ENCODE assay signal across 25 mouse cellular contexts in genomic region chr1:35115521-35115920, GRCm38 (mm10).
"Had no signal": no experiment of that assay in that cellular context is flagged by ENCODE, and none has a peak within 500 bp of the region (broad histone marks: within the 10 kb centered on the region; RNA-seq: fewer than 3 reads in every experiment).

No protein-coding gene starts in this region.

- ATAC-seq: hindbrain, embryonic 16.5 days; inflammation-experienced regulatory T-cells, adult 6 months; intestine, embryonic 15.5 days; intestine, postnatal 0 days had no signal

- H3K36me3 ChIP-seq: heart, embryonic 10.5 days; heart, embryonic 12.5 days; hindbrain, embryonic 10.5 days; hindbrain, embryonic 13.5 days; intestine, embryonic 15.5 days; limb, embryonic 10.5 days; limb, embryonic 12.5 days; liver, embryonic 13.5 days had no signal

- H3K4me1 ChIP-seq: heart, embryonic 10.5 days; heart, embryonic 12.5 days; hindbrain, embryonic 10.5 days; hindbrain, embryonic 13.5 days; intestine, embryonic 15.5 days; limb, embryonic 10.5 days; limb, embryonic 12.5 days; liver, embryonic 13.5 days had no signal

- H3K9ac ChIP-seq: heart, embryonic 12.5 days; hindbrain, embryonic 13.5 days; intestine, embryonic 15.5 days; limb, embryonic 12.5 days; liver, embryonic 13.5 days had no signal

- H3K27me3 ChIP-seq: heart, embryonic 12.5 days; hindbrain, embryonic 13.5 days; intestine, embryonic 15.5 days; limb, embryonic 12.5 days; liver, embryonic 13.5 days had no signal

- DNase-seq: gastrocnemius, adult 2 months; gastrocnemius, postnatal 10 days; gastrocnemius, postnatal 25 days; heart, adult 18-20 months; heart, postnatal 10 days; heart, postnatal 4 days; kidney, adult 18-20 months; kidney, adult 8-10 months; kidney, postnatal 10 days; kidney, postnatal 25 days; kidney, postnatal 4 days; liver; liver, embryonic 13.5 days had no signal

- H3K27ac ChIP-seq: gastrocnemius, adult 2 months; heart, embryonic 10.5 days; hindbrain, embryonic 10.5 days; hindbrain, embryonic 13.5 days; intestine, embryonic 15.5 days; layer of hippocampus, adult 2 months; left cerebral cortex, adult 2 months; limb, embryonic 10.5 days; limb, embryonic 12.5 days; liver, embryonic 13.5 days had no signal

- H3K4me3 ChIP-seq: gastrocnemius, adult 2 months; heart, embryonic 10.5 days; heart, embryonic 12.5 days; hindbrain, embryonic 10.5 days; hindbrain, embryonic 13.5 days; intestine, embryonic 15.5 days; layer of hippocampus, adult 2 months; left cerebral cortex, adult 2 months; limb, embryonic 10.5 days; limb, embryonic 12.5 days; liver, embryonic 13.5 days had no signal
